Mouse (Mus musculus): ENCODE results near the gene 4930558K02Rik.

DNA sequence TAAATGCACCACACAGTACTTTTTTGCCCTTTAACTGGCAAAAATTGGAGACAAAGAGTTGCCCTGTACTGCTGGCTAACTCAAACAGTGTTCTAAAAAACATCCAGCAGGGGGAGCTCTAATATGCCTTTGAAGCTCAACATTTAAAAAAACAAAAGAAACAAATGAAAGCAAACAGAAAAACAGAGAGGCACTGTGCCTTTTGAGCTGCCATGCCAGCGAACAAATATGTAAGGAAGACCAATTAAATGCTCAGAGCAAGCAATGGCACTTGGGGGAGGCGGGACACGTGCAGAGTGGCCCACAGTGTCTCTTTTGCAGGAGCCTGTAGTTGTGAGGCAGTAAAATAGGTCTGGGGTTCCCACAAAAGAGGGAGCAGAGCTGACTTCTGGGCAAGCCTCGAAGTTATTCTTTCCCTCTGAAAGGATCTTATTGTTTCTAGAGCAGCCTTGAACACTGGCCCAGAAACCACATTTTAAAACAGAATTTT lies 20.5 kb upstream of the 4930558K02Rik start:
- TF ChIP-seq POLR2A (IDR thresholded peaks at IDR 0.05; ENCODE audit: extremely low read depth, insufficient read depth, low read length) (no peak), CTCF (IDR thresholded peaks at IDR 0.05; ENCODE audit: extremely low read depth, insufficient read depth, low read length) (peak; percentile 30; the same call in 1 of the 2 replicates)
